Mouse (Mus musculus) thymus, postnatal 0 days (tissue): ENCODE data around the gene Lamb3. TPM values are rescaled to one million over a fixed set of nuclear protein-coding genes. Genes with fewer than 3 reads are reported as not detected.
A peak's percentile ranks its signal among the peaks of the same experiment; 100 is the strongest.

Source experiments
- DNase-seq: peaks from one replicate; pipeline ENCODE4 v3.0.0-alpha.2; 2015; ENCODE audit warnings: low spot score
- polyA plus RNA-seq: library from polyadenylated mRNA; unstranded; fragments of >200 nt; fragmentation: Nextera tagmentation; extraction: Ambion mirVana; gene quantifications from 2 replicates; pipeline ENCODE4 v1.2.1, GENCODE M21; 2015

Gene Lamb3
- polyA plus RNA-seq, 1 experiment from 2014 or later = 22.2 TPM

GRCm38 (mm10) chr1:193336122-193337017 lies 128.9 kb downstream of the Lamb3 start:
- no peak for DNase-seq

GRCm38 (mm10) chr1:193337018-193337321 lies 129.5 kb downstream of the Lamb3 start:
- peak; percentile 62 for DNase-seq

GRCm38 (mm10) chr1:193337787-193338310 lies 130.3 kb downstream of the Lamb3 start:
- peak; percentile 64 for DNase-seq

- DNase-seq = peak; percentile 90
Measured at GRCm38 (mm10) chr1:193338363-193338995, 131.0 kb downstream of the Lamb3 start.

GRCm38 (mm10) chr1:193342198-193342946 lies 134.9 kb downstream of the Lamb3 start:
- DNase-seq = no peak

- no peak for DNase-seq
Measured at GRCm38 (mm10) chr1:193343853-193344252, 136.4 kb downstream of the Lamb3 start.

- peak; percentile 68 for DNase-seq
Measured at GRCm38 (mm10) chr1:193344976-193345375, 137.5 kb downstream of the Lamb3 start.

GRCm38 (mm10) chr1:193346908-193347307 lies 139.4 kb downstream of the Lamb3 start:
- no peak for DNase-seq

- DNase-seq = no peak
Measured at GRCm38 (mm10) chr1:193348261-193348962, 140.9 kb downstream of the Lamb3 start.

- DNase-seq = peak; percentile 62
Measured at GRCm38 (mm10) chr1:193349702-193350545, 142.4 kb downstream of the Lamb3 start.

- DNase-seq = no peak
Measured at GRCm38 (mm10) chr1:193350546-193350801, 143.0 kb downstream of the Lamb3 start.

- no peak for DNase-seq
Measured at GRCm38 (mm10) chr1:193351583-193351982, 144.1 kb downstream of the Lamb3 start.

GRCm38 (mm10) chr1:193359199-193359598 lies 151.7 kb downstream of the Lamb3 start:
- no peak for DNase-seq

GRCm38 (mm10) chr1:193361181-193361580 lies 153.7 kb downstream of the Lamb3 start:
- no peak for DNase-seq

GRCm38 (mm10) chr1:193362078-193362477 lies 154.6 kb downstream of the Lamb3 start:
- DNase-seq = no peak

- DNase-seq = peak; percentile 69
Measured at GRCm38 (mm10) chr1:193363801-193364231, 156.3 kb downstream of the Lamb3 start.

- no peak for DNase-seq
Measured at GRCm38 (mm10) chr1:193368055-193368454, 160.6 kb downstream of the Lamb3 start.

- DNase-seq = no peak
Measured at GRCm38 (mm10) chr1:193369091-193369490, 161.6 kb downstream of the Lamb3 start.

GRCm38 (mm10) chr1:193370096-193370495 lies 162.6 kb downstream of the Lamb3 start, which contains the start of gene Camk1g:
Gene Camk1g, minus strand, starts transcription at chr1:193370298.
- DNase-seq = peak; percentile 44

GRCm38 (mm10) chr1:193373906-193374413 lies 166.5 kb downstream of the Lamb3 start:
- no peak for DNase-seq
